Mouse (Mus musculus): ENCODE results near the gene Actl6a. TPM values are rescaled to one million over a fixed set of nuclear protein-coding genes. Genes with fewer than 3 reads are reported as not detected.

Gene Actl6a
- polyA plus RNA-seq (2012; rRNA removed): 120 and 152 TPM in 2 replicates

DNA sequence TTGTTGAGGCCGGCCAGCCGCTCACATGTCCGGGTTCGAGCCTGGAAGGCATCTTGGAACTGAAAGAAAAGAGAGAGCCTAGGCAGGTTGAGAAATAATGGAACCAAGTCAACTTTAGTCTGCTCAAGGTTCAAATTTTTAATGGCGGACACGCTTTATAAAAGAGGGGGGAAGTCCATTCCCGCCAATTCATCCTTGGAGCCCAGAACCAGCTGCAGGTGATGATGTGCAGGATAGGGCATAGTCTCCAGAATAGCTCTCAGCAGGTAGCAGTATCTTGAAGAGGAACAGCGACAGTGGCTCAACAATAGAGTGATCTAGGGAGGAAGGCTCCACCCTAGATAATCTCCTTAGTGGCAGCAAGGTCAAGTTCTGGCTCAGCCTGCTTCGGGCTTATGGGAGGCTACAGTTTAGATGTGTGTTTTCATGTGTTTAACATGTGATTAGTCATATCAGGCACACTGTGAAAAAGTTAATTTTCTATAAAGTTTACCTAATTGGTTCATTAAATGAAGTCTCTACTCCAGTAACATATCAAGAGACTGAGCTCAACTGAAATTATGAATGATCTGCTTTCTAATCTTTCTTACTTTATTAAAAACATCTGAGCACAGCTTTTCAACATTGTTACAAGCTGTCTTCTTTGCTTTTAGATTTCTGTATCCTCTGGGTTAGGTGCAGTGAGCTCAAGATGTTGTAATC lies at the start of gene Actl6a:
Gene Actl6a, plus strand, starts transcription at position 652 of the 702 bp plus-strand sequence.

DNA sequence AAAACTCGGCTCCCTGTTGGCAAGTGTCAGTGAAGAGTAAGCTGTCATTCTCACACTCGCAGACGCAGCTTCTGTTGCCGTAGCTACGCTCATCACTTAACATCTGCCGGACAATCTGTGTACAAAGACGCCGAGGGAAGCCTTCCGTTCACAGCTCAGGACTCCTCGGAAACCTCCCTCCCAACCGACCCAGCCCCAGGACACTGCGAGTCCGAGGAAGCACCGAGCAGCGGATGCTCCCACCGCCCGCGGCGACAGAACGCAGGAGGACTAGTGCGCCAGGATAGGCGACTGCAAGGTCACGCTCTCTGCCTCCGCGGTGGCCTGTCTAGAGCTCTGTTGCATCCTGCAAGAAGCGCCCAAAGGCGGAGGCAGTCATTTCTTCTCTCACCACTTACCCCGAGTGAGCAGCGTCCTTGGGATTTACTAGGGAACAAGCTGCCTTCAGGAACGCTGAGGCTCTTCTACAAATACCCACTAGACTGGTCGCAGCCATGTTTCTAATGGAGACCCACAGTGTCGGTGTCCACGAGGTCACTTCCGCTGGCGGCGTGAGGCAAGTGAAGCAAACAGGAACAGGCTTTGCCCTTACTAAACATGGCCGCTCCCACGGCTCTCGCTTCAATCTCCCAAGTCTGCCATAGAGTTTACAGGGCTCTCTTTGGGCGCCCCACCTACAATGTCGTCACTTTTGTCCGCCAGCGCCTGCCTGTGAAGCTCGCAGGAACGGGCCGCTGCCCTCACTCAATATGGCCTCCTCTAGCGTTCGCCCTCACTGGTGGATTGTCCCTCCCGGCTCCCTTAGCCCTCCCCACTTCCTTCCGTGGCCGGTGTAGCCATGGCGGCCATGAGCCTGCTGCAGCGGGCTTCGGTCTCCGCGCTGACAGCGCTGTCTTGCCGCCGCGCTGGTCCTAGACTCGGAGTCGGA lies 30.4 kb downstream of the Actl6a start, which contains the start of gene Ndufb5:
Gene Ndufb5, plus strand, starts transcription at position 747 of the 928 bp plus-strand sequence.

DNA sequence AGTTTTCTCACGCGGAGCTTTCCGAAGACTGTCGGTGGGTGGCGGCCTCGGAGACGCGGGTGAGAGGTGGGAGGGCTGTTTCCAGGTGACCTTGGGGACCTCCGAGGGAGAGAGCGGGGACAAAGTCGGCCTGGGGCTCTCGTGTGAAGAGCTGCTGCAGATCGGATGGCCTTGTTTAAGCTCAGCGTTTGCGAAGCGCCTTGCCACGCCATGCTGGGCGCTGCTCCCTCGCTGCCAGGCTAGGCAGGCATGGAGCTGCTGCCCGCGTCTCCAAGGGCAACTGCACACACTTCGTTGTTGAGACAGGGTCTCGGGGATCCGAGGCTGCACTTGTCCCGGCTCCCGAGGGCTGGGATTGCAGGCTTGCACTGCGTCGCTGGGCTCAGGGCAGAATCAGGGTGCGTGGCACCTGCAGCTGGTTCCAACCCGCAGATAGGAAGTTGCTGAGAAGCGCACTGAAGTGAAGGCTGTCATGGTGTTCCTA lies 31.1 kb downstream of the Actl6a start, which contains the start of gene Mrpl47:
Gene Mrpl47, minus strand, starts transcription at position 434 of the 484 bp plus-strand sequence.

Other genes starting within 250 kb of the Actl6a start
- not detected in 2 replicates for gene Kcnmb3, start 214.1 kb upstream of the Actl6a start, polyA plus RNA-seq (2012; rRNA removed)
- 42.0 and 68.2 TPM in 2 replicates for gene Zfp639, start 196.0 kb upstream of the Actl6a start, polyA plus RNA-seq (2012; rRNA removed)
- gene Mfn1, start 176.8 kb upstream of the Actl6a start, polyA plus RNA-seq (2012; rRNA removed): 30.6 and 34.4 TPM in 2 replicates
- 40.4 and 42.9 TPM in 2 replicates for gene Gnb4, start 89.7 kb upstream of the Actl6a start, polyA plus RNA-seq (2012; rRNA removed)
- gene Ndufb5, start 30.7 kb downstream of the Actl6a start, polyA plus RNA-seq (2012; rRNA removed): 233 and 353 TPM in 2 replicates
- 27.7 and 36.3 TPM in 2 replicates for gene Mrpl47, start 31.3 kb downstream of the Actl6a start, polyA plus RNA-seq (2012; rRNA removed)
- 5.6 and 8.0 TPM in 2 replicates for gene Usp13, start 111.2 kb downstream of the Actl6a start, polyA plus RNA-seq (2012; rRNA removed)